Mouse (Mus musculus) ES-Bruce4 (cell line): ENCODE results near the gene Prdx3.

ENCODE experiments used
- CTCF ChIP-seq: IDR thresholded peaks from one replicate; pipeline ENCODE4 v1.8.1; 2011; ENCODE audit warnings: low read depth, low read length
- POLR2A ChIP-seq: IDR thresholded peaks from one replicate; pipeline ENCODE4 v1.8.1; 2011; ENCODE audit warnings: low read length; ENCODE audit not compliant: insufficient read depth

DNA sequence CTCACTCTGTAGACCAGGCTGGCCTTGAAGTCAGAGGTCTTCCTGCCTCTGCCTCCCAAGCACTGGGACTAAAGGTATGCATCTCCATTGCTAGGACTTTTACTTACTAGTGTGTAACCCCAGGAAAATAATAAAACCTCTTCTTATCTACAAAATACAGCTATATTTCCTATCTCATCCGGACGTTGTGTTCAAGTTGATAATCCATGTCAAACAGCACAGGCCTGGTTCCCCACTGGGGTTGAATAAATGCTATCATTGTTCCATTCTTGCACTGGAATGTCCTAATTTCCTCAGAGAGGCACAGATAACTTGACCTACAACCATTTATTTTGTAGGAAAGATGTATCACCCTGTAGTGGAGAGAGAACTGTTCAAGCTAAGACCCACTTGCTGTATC, 13.3 kb upstream of the Prdx3 start:
- TF ChIP-seq CTCF: no peak
- TF ChIP-seq POLR2A: no peak
